Mouse (Mus musculus) testis, adult 2 months (tissue): ENCODE measurements around the gene Dock10. TPM values are rescaled to one million over a fixed set of nuclear protein-coding genes. Genes with fewer than 3 reads are reported as not detected.

Experiments
- H3K27ac ChIP-seq: fragments of 200-500 bp; 2 replicates; pipeline ENCODE4 v1.5.1; 2012; ENCODE audit warnings: low read depth, low read length; ENCODE audit not compliant: control insufficient read depth, insufficient read depth
- H3K27me3 ChIP-seq: fragments of 200-500 bp; 2 replicates; pipeline ENCODE4 v1.6.1; 2012; ENCODE audit warnings: mild to moderate bottlenecking, low read length, moderate library complexity; ENCODE audit not compliant: control insufficient read depth, insufficient read depth
- H3K36me3 ChIP-seq: fragments of 200-500 bp; 2 replicates; pipeline ENCODE4 v1.6.1; 2012; ENCODE audit warnings: mild to moderate bottlenecking, low read length; ENCODE audit not compliant: control insufficient read depth, insufficient read depth
- H3K4me1 ChIP-seq: fragments of 200-500 bp; 2 replicates; pipeline ENCODE4 v1.6.1; 2012; ENCODE audit warnings: low read length; ENCODE audit not compliant: control insufficient read depth, insufficient read depth
- H3K4me3 ChIP-seq: fragments of 200-500 bp; 2 replicates; pipeline ENCODE4 v1.5.1; 2012; ENCODE audit warnings: low read depth, mild to moderate bottlenecking, low read length, moderate library complexity, mixed read lengths; ENCODE audit not compliant: control insufficient read depth
- CTCF ChIP-seq: fragments of 200-500 bp; IDR thresholded peaks from 2 replicates; pipeline ENCODE4 v1.5.1; 2012; ENCODE audit warnings: low read depth, mild to moderate bottlenecking, inconsistent platforms, low read length, moderate library complexity; ENCODE audit not compliant: control insufficient read depth, insufficient read depth, insufficient replicate concordance
- POLR2A ChIP-seq: fragments of 200-500 bp; IDR thresholded peaks from 2 replicates; pipeline ENCODE4 v1.6.1; 2012; ENCODE audit warnings: low read depth, mild to moderate bottlenecking, inconsistent platforms, low read length, moderate library complexity; ENCODE audit not compliant: control insufficient read depth
- polyA plus RNA-seq: library from polyadenylated mRNA; depleted of rRNA; stranded (reverse); fragments of >200 nt; gene quantifications from 2 replicates; pipeline ENCODE4 v1.2.3, GENCODE M21; 2012

Dock10 gene
- polyA plus RNA-seq, 1 experiment: 0.19 TPM

GRCm38 (mm10) chr1:80556446-80556845 lies 201.9 kb downstream of the Dock10 start:
- TF ChIP-seq CTCF (no peak), POLR2A (no peak)
- H3K4me1 ChIP-seq: no peaks in the 10 kb centered on the region
- no peaks in the 10 kb centered on the region for H3K27me3 ChIP-seq
- no peaks in the 10 kb centered on the region for H3K36me3 ChIP-seq
- H3K4me3 ChIP-seq: no peak overlapping the region
- no peak overlapping the region for H3K27ac ChIP-seq

- no peak overlapping the region for H3K4me3 ChIP-seq
- TF ChIP-seq POLR2A (no peak), CTCF (no peak)
Measured at GRCm38 (mm10) chr1:80541522-80541921, 216.8 kb downstream of the Dock10 start.

GRCm38 (mm10) chr1:80522197-80522596 lies 236.1 kb downstream of the Dock10 start:
- TF ChIP-seq CTCF (no peak), POLR2A (no peak)
- no peaks in the 10 kb centered on the region for H3K4me1 ChIP-seq
- H3K27ac ChIP-seq: no peak overlapping the region
- no peak overlapping the region for H3K4me3 ChIP-seq
- H3K36me3 ChIP-seq: no peaks in the 10 kb centered on the region
- H3K27me3 ChIP-seq: no peaks in the 10 kb centered on the region

More at GRCm38 (mm10) chr1:80541522-80541921, 216.8 kb downstream of the Dock10 start:
- Histone ChIP-seq H3K27me3 (no peaks in the 10 kb centered on the region), H3K36me3 (no peaks in the 10 kb centered on the region), H3K4me1 (no peaks in the 10 kb centered on the region), H3K27ac (no peak overlapping the region)

DNA sequence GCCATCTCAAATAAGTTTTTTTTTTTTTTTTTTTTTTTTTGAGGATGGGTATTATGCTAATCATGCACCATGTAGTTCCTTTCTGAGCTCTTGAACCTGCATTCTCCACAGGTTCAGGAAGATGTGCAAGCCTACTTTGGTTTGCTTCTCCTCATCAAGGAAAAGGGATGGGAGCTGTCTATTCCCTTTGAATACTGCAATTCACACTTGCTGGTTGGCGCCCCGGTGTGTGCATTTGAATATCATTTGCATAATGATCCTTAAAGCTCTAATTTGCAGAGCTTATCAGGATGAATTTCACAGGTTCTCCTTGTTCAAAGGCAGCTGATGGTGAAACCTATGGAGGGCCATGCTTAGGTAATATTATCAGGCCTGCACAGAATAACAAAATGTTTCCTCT lies 237.9 kb downstream of the Dock10 start:
- no peak for TF ChIP-seq POLR2A
- TF ChIP-seq CTCF: no peak
- no peak overlapping the region for H3K27ac ChIP-seq
- H3K4me1 ChIP-seq: no peaks in the 10 kb centered on the region
- no peaks in the 10 kb centered on the region for H3K27me3 ChIP-seq
- no peak overlapping the region for H3K4me3 ChIP-seq
- H3K36me3 ChIP-seq: no peaks in the 10 kb centered on the region

GRCm38 (mm10) chr1:80519893-80520292 lies 238.4 kb downstream of the Dock10 start:
- no peaks in the 10 kb centered on the region for H3K4me1 ChIP-seq
- no peaks in the 10 kb centered on the region for H3K36me3 ChIP-seq
- TF ChIP-seq POLR2A (no peak), CTCF (no peak)
- no peak overlapping the region for H3K4me3 ChIP-seq
- H3K27ac ChIP-seq: no peak overlapping the region
- no peaks in the 10 kb centered on the region for H3K27me3 ChIP-seq

DNA sequence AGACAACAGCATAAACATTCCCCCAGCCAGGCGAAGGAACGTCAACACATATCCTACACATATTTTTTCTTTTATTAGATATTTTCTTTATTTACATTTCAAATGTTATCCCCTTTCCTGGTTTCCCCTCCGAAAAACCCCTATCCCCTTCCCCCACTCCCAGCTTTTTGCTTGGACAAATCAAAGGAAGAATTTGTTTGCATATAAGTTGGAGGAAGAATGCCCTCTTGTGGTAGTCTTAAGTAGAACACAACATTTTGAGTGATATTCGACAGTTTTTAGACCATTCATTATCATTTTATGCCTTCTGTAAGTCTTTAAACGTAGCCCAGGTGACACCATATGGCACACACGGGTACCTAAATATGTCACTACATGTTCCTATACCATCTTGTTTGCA lies 242.5 kb downstream of the Dock10 start:
- Histone ChIP-seq H3K36me3 (no peaks in the 10 kb centered on the region), H3K4me3 (no peak overlapping the region), H3K27me3 (no peaks in the 10 kb centered on the region), H3K4me1 (no peaks in the 10 kb centered on the region), H3K27ac (no peak overlapping the region)
- no peak for TF ChIP-seq POLR2A
- no peak for TF ChIP-seq CTCF

GRCm38 (mm10) chr1:80512210-80512948 lies 245.9 kb downstream of the Dock10 start:
- TF ChIP-seq POLR2A (no peak), CTCF (no peak)
- Histone ChIP-seq H3K4me1 (no peaks in the 10 kb centered on the region), H3K27me3 (no peaks in the 10 kb centered on the region), H3K36me3 (no peaks in the 10 kb centered on the region), H3K27ac (no peak overlapping the region), H3K4me3 (no peak overlapping the region)

DNA sequence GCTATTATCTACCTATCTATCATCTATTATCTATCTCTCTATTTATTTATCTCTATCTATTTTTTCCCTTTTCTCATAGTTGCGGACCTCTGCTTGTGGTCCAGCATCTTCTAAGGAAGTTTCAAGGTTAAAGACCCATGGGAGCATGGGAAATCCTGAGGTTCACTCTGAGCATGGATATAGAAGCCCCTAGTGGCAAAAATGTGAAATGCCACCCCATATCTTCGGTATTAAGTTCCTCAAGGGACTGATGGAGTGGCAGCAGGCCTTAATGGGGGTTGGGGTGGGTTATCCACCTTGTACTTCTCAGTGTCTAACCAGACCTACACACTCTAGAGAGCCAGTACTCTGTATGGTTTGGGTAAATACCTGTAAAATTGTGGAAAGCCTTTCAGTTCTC lies 253.6 kb downstream of the Dock10 start:
- Histone ChIP-seq H3K4me3 (no peak overlapping the region), H3K27ac (no peak overlapping the region), H3K36me3 (no peaks in the 10 kb centered on the region), H3K27me3 (no peaks in the 10 kb centered on the region), H3K4me1 (no peaks in the 10 kb centered on the region)
- TF ChIP-seq POLR2A (no peak), CTCF (no peak)
